Mouse (Mus musculus): ENCODE measurements around the gene Iars2. TPM values are rescaled to one million over a fixed set of nuclear protein-coding genes. Genes with fewer than 3 reads are reported as not detected.

Iars2 gene
- polyA plus RNA-seq, 1 experiment, result 6.5 TPM

- no peak overlapping the region for H3K27ac ChIP-seq (ENCODE audit: control insufficient read depth, insufficient read depth, low read depth, low read length, poor library complexity)
- no peaks in the 10 kb centered on the region for H3K4me1 ChIP-seq (ENCODE audit: control insufficient read depth, insufficient read depth, low read length)
- 84% methylated on average over 8 of the region's 8 CpGs for WGBS
- no peak overlapping the region for H3K4me3 ChIP-seq (replicated peaks; ENCODE audit: control insufficient read depth, low read depth, low read length)
- TF ChIP-seq CTCF (IDR thresholded peaks at IDR 0.05; ENCODE audit: control insufficient read depth, insufficient read depth, low read length) (no peak), POLR2A (IDR thresholded peaks at IDR 0.05; ENCODE audit: borderline replicate concordance, control insufficient read depth, low read depth, low read length) (no peak)
Observed at GRCm38 (mm10) chr1:185248728-185249127, 80.5 kb downstream of the Iars2 start.

- TF ChIP-seq POLR2A (IDR thresholded peaks at IDR 0.05; ENCODE audit: borderline replicate concordance, control insufficient read depth, low read depth, low read length), result no peak
- no peak for TF ChIP-seq CTCF (IDR thresholded peaks at IDR 0.05; ENCODE audit: control insufficient read depth, insufficient read depth, low read length)
- 95% methylated on average over 20 of the region's 20 CpGs for WGBS
- Histone ChIP-seq H3K4me1 (ENCODE audit: control insufficient read depth, insufficient read depth, low read length) (no peaks in the 10 kb centered on the region), H3K4me3 (replicated peaks; ENCODE audit: control insufficient read depth, low read depth, low read length) (no peak overlapping the region), H3K27ac (ENCODE audit: control insufficient read depth, insufficient read depth, low read depth, low read length, poor library complexity) (no peak overlapping the region)
Observed at GRCm38 (mm10) chr1:185247429-185248085, 81.6 kb downstream of the Iars2 start.

DNA sequence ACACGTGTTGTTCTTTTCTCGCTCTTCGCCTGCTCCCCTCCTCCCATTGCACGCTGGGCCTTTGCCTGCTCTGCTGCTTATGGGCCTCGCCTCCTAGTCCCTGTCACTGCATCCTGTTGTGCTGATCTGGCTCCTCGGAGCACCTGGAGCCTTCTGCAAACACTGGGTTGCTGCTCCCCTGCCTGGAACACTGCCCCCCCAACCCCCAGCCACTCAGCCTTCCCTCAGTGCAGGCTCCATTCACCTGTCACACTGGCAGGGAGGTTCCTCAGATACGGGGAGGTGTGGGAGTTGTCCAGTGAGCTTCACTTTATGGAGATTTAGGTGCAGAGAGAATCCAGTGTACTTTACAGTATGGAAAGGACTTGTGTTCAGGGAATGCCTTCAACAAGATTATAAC, 83.7 kb downstream of the Iars2 start:
- Histone ChIP-seq H3K4me3 (replicated peaks; ENCODE audit: control insufficient read depth, low read depth, low read length) (no peak overlapping the region), H3K27ac (ENCODE audit: control insufficient read depth, insufficient read depth, low read depth, low read length, poor library complexity) (no peak overlapping the region), H3K4me1 (ENCODE audit: control insufficient read depth, insufficient read depth, low read length) (no peaks in the 10 kb centered on the region)
- 79% methylated on average over 7 of the region's 7 CpGs for WGBS
- TF ChIP-seq CTCF (IDR thresholded peaks at IDR 0.05; ENCODE audit: control insufficient read depth, insufficient read depth, low read length) (no peak), POLR2A (IDR thresholded peaks at IDR 0.05; ENCODE audit: borderline replicate concordance, control insufficient read depth, low read depth, low read length) (no peak)

GRCm38 (mm10) chr1:185243013-185243412, 86.2 kb downstream of the Iars2 start:
- WGBS, result 87% methylated on average over 8 of the region's 8 CpGs
- Histone ChIP-seq H3K4me1 (ENCODE audit: control insufficient read depth, insufficient read depth, low read length) (no peaks in the 10 kb centered on the region), H3K4me3 (replicated peaks; ENCODE audit: control insufficient read depth, low read depth, low read length) (no peak overlapping the region), H3K27ac (ENCODE audit: control insufficient read depth, insufficient read depth, low read depth, low read length, poor library complexity) (no peak overlapping the region)
- TF ChIP-seq POLR2A (IDR thresholded peaks at IDR 0.05; ENCODE audit: borderline replicate concordance, control insufficient read depth, low read depth, low read length), result no peak
- no peak for TF ChIP-seq CTCF (IDR thresholded peaks at IDR 0.05; ENCODE audit: control insufficient read depth, insufficient read depth, low read length)

DNA sequence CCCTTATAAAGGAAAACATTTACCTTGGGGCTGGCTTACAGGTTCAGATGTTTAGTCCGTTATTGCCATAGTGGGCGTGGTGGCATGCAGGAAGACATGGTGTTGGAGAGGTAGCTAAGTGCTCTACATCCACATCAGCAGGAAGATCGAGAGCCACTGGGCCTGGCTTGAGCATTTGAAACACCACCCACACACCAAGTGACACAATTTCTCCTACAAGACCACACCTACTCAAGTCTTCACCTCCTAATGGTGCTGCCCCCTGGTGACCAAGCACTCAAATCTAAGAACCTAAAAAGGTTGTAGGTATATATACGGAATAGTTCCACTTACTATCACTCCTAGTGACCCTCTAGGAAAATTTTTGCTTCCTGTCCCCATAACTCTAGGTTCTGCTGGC, 92.7 kb downstream of the Iars2 start:
- H3K4me3 ChIP-seq (replicated peaks; ENCODE audit: control insufficient read depth, low read depth, low read length), result no peak overlapping the region
- H3K27ac ChIP-seq (ENCODE audit: control insufficient read depth, insufficient read depth, low read depth, low read length, poor library complexity), result no peak overlapping the region
- no peaks in the 10 kb centered on the region for H3K4me1 ChIP-seq (ENCODE audit: control insufficient read depth, insufficient read depth, low read length)
- WGBS, result 87% methylated on average over 4 of the region's 4 CpGs
- TF ChIP-seq CTCF (IDR thresholded peaks at IDR 0.05; ENCODE audit: control insufficient read depth, insufficient read depth, low read length) (no peak), POLR2A (IDR thresholded peaks at IDR 0.05; ENCODE audit: borderline replicate concordance, control insufficient read depth, low read depth, low read length) (no peak)

DNA sequence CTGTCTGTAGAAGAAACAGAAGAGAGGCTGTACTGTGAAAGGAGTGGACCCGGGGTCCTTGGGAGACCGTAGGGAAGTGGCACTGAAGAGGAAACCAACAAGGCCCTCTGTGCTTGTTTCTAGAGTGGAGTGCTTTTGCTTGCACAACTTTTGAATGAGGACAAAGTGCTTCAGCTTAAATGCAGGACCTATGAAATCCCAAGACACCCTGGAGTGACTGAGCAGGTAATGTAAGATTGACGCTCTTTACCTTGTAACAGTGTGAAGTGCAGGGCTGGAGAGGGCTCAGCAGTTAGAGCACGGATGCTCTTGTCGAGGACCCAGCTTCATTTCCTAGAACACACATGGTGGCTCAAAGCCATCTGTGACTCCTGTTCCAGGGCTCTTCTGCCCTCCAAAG, 93.4 kb downstream of the Iars2 start:
- H3K27ac ChIP-seq (ENCODE audit: control insufficient read depth, insufficient read depth, low read depth, low read length, poor library complexity), result no peak overlapping the region
- WGBS, result 75% methylated on average over 5 of the region's 5 CpGs
- H3K4me1 ChIP-seq (ENCODE audit: control insufficient read depth, insufficient read depth, low read length), result no peaks in the 10 kb centered on the region
- no peak overlapping the region for H3K4me3 ChIP-seq (replicated peaks; ENCODE audit: control insufficient read depth, low read depth, low read length)
- TF ChIP-seq POLR2A (IDR thresholded peaks at IDR 0.05; ENCODE audit: borderline replicate concordance, control insufficient read depth, low read depth, low read length) (no peak), CTCF (IDR thresholded peaks at IDR 0.05; ENCODE audit: control insufficient read depth, insufficient read depth, low read length) (no peak)

Other genes with a start within 250 kb of the Iars2 start
- gene Rab3gap2, start 125.3 kb downstream of the Iars2 start, polyA plus RNA-seq (2011; ENCODE audit: insufficient read depth, insufficient read length, low replicate concordance, missing spikeins), result 11.1 and 30.1 TPM in 2 replicates
- 1.6 and 11.3 TPM in 2 replicates for gene Bpnt1, start 2.8 kb upstream of the Iars2 start, polyA plus RNA-seq (2011; ENCODE audit: insufficient read depth, insufficient read length, low replicate concordance, missing spikeins)
- gene Eprs, start 33.6 kb upstream of the Iars2 start, polyA plus RNA-seq (2011; ENCODE audit: insufficient read depth, insufficient read length, low replicate concordance, missing spikeins), result 14.9 and 35.7 TPM in 2 replicates
- 3.7 and 4.2 TPM in 2 replicates for gene Slc30a10, start 125.5 kb upstream of the Iars2 start, polyA plus RNA-seq (2011; ENCODE audit: insufficient read depth, insufficient read length, low replicate concordance, missing spikeins)

All from bone marrow, adult 2 months (tissue).